Mouse (Mus musculus) kidney, adult 2 months (tissue): ENCODE measurements at regions not wholly inside any gene's neighbourhood (a gene's known extent, or its start where the extent isn't known, plus 50 kb on each side); places are given as distances from the start of the nearest gene placed in this dataset.

Source experiments
- CTCF ChIP-seq: fragments of 200-500 bp; conservative IDR thresholded peaks from 2 replicates; pipeline ENCODE4 v1.5.1; 2011; ENCODE audit warnings: low read depth, mild to moderate bottlenecking, control low read depth, low read length, moderate library complexity, mixed read lengths; ENCODE audit not compliant: insufficient read depth, insufficient read length
- POLR2A ChIP-seq: fragments of 200-500 bp; IDR thresholded peaks from one replicate; pipeline ENCODE4 v1.6.1; 2011; ENCODE audit warnings: low read depth, low read length, control low read depth

DNA sequence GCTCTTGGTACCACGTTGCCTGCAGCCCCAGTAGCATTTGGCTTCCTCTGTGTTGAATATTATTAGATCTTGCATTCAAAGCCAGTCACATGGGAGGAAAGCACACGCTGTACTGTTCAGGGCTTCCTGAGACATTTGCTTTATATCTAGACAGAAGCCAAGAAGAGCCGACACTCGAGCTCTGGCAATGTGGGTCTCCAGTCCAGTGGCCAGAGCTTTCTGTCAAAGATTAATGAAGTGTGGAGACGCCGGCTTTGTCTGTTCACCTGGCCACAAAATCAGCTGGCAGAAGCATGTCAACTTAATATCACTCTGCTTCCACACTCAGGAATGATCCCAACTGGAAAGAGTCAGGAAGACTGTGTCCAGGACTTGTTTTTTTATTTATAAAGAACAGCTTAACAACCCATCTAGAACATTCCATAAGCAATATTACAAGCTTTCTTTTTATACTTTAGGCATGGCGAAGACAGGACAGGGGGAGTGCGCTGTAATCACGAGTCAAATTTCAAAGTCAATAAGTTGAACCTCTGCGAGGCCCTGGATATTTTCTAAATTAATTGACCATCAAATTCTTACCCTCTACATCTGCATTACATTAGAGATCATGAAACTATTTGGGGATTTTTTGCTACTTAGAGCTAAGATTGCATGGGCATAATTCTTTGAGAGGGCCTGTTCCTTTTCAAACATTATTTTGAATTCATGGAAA is 214.3 kb upstream of the F930015N05Rik start:
- no peak for TF ChIP-seq POLR2A
- no peak for TF ChIP-seq CTCF
